Mouse (Mus musculus) G1E (cell line): ENCODE results near the gene Arrdc3.

Source experiments
- CTCF ChIP-seq: IDR thresholded peaks from 2 replicates; pipeline ENCODE4 v1.5.1; 2012; ENCODE audit warnings: low read depth, low read length, inconsistent platforms, mixed read lengths
- TAL1 ChIP-seq: conservative IDR thresholded peaks from 2 replicates; pipeline ENCODE4 v1.6.1; 2012; ENCODE audit warnings: low read depth, low read length, inconsistent platforms, mixed read lengths

DNA sequence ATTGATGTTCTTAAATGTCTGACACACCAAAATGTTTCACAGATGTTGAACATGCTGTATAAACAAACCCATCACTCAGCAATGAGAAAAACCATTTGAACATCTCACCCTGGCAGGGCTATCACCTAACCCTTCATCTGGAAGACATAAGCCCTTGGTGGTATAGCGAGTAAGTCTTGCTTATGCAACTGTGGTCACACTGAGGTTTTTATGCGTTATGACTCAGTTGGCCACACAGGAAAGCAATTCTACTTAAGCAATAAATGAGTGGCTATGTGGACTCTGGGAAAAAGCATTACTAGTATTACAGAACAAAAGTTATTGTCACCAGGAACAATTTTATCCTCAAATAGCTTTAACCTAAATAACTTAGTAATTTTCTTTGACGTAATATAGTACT, 19.0 kb upstream of the Arrdc3 start:
- TF ChIP-seq CTCF (no peak), TAL1 (no peak)
